Mouse (Mus musculus) liver, postnatal 0 days (tissue): Measurements from ENCODE around the gene Olfml2b. TPM values are rescaled to one million over a fixed set of nuclear protein-coding genes. Genes with fewer than 3 reads are reported as not detected.

Experiments used
- ATAC-seq: fragments of 200-750 bp; cut with Nextera tagmentation; 2 replicates; pipeline ENCODE4 v1.8.0; 2017; ENCODE audit warnings: mild to moderate bottlenecking, moderate library complexity
- DNase-seq: peaks from one replicate; pipeline ENCODE4 v3.0.0-alpha.2; 2016
- H3K27ac ChIP-seq: fragments of 300-500 bp; sonication (generic); 2 replicates; pipeline ENCODE4 v1.5.1; 2014; ENCODE audit warnings: antibody characterized with exemption, moderate library complexity, mild to moderate bottlenecking, low read depth
- H3K27me3 ChIP-seq: fragments of 300-500 bp; sonication (generic); 2 replicates; pipeline ENCODE4 v1.6.1; 2014; ENCODE audit warnings: low read length, control low read depth, mixed read lengths; ENCODE audit not compliant: insufficient read depth
- H3K36me3 ChIP-seq: fragments of 300-500 bp; sonication (generic); replicated peaks from 2 replicates; pipeline ENCODE4 v1.6.1; 2014; ENCODE audit warnings: mild to moderate bottlenecking, control low read depth, low read length, moderate library complexity, mixed read lengths; ENCODE audit not compliant: insufficient read depth
- H3K4me1 ChIP-seq: fragments of 300-500 bp; sonication (generic); 2 replicates; pipeline ENCODE4 v1.6.1; 2014; ENCODE audit warnings: antibody characterized with exemption, mild to moderate bottlenecking, control low read depth; ENCODE audit not compliant: insufficient read depth
- H3K4me2 ChIP-seq: fragments of 300-500 bp; sonication (generic); 2 replicates; pipeline ENCODE4 v1.6.1; 2014; ENCODE audit warnings: low read depth, mild to moderate bottlenecking, low read length, moderate library complexity, mixed read lengths
- H3K4me3 ChIP-seq: fragments of 300-500 bp; sonication (generic); 2 replicates; pipeline ENCODE4 v1.5.1; 2014; ENCODE audit warnings: low read depth, low read length
- H3K9ac ChIP-seq: fragments of 300-500 bp; sonication (generic); replicated peaks from 2 replicates; pipeline ENCODE4 v1.6.1; 2014; ENCODE audit warnings: mild to moderate bottlenecking, moderate library complexity
- H3K9me3 ChIP-seq: fragments of 300-500 bp; sonication (generic); 2 replicates; pipeline ENCODE4 v1.6.1; 2016; ENCODE audit warnings: mild to moderate bottlenecking, control low read depth, low read length, mixed read lengths
- CTCF ChIP-seq: sonication (generic); IDR thresholded peaks from 2 replicates; pipeline ENCODE4 v1.5.1; 2016; ENCODE audit warnings: antibody characterized with exemption, low read depth
- EP300 ChIP-seq: IDR thresholded peaks from 2 replicates; pipeline ENCODE4 v1.6.1; 2016; ENCODE audit warnings: antibody characterized with exemption, low read depth, mild to moderate bottlenecking
- WGBS: fragments of 180-500 bp; shearing (Covaris S2); extraction: QIAGEN DNeasy Blood & Tissue Kit; methylation state at CpG from one replicate; pipeline ENCODE4 v1.1.7; 2014; ENCODE audit not compliant: insufficient replicate concordance; 5-methylcytosine and 5-hydroxymethylcytosine counted together
- polyA plus RNA-seq: library from polyadenylated mRNA; unstranded; fragments of >200 nt; fragmentation: Nextera tagmentation; extraction: Ambion mirVana; gene quantifications from 2 replicates; pipeline ENCODE4 v1.2.1, GENCODE M21; 2015

The Olfml2b gene
- polyA plus RNA-seq, 1 experiment from 2014 or later = 2.9 TPM

DNA sequence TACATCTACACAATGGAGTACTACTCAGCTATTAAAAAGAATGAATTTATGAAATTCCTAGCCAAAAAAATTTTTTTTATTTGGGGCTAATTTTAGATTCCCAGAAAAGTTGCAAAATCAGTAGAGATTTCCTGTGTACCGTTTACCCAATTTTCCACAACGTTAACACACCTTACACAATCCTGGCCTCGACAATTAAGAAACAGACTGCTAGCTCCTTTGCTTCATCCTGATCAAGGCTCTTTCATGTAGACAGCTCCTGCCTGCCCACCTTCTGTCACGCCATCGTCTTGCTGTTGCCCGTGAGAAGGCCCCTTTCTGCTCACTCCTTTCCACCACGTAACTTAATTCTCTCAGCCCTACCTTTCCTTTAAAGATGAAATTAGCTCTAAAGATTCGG lies 45.4 kb downstream of the Olfml2b start:
- no peaks in the 10 kb centered on the region for H3K36me3 ChIP-seq
- no peak overlapping the region for H3K9ac ChIP-seq
- DNase-seq = no peak
- H3K4me2 ChIP-seq = no peak overlapping the region
- TF ChIP-seq EP300 (no peak), CTCF (no peak)
- H3K27ac ChIP-seq = no peak overlapping the region
- H3K27me3 ChIP-seq = no peaks in the 10 kb centered on the region
- 76% methylated on average over 8 of the region's 8 CpGs for WGBS
- H3K9me3 ChIP-seq = no peaks in the 10 kb centered on the region
- no peak overlapping the region for H3K4me3 ChIP-seq
- H3K4me1 ChIP-seq = no peaks in the 10 kb centered on the region
- ATAC-seq = no peak

DNA sequence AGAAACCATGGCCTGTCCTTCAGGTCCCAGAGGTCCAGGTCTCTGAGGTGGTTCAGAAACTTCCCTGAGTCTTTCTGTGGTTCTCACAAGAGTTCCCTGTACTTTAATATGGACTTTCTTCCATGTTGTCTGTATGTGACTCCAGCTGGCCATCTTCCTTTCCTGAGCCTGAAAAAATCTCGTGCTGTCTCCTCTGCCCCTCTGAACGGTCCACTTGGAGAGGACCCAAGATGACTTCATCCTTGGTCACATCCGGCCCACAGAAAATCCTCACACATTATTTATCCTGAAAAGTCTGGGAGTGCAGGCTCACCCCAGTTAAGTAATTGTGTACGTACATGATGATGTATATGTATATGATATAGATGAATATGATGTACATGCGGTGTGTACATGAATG lies 47.0 kb downstream of the Olfml2b start:
- TF ChIP-seq EP300 (no peak), CTCF (no peak)
- H3K27me3 ChIP-seq = no peaks in the 10 kb centered on the region
- no peak overlapping the region for H3K4me3 ChIP-seq
- no peak overlapping the region for H3K27ac ChIP-seq
- H3K36me3 ChIP-seq = no peaks in the 10 kb centered on the region
- DNase-seq (no peak), ATAC-seq (no peak)
- no peaks in the 10 kb centered on the region for H3K4me1 ChIP-seq
- H3K4me2 ChIP-seq = no peak overlapping the region
- no peak overlapping the region for H3K9ac ChIP-seq
- H3K9me3 ChIP-seq = no peaks in the 10 kb centered on the region
- 78% methylated on average over 5 of the region's 5 CpGs for WGBS

DNA sequence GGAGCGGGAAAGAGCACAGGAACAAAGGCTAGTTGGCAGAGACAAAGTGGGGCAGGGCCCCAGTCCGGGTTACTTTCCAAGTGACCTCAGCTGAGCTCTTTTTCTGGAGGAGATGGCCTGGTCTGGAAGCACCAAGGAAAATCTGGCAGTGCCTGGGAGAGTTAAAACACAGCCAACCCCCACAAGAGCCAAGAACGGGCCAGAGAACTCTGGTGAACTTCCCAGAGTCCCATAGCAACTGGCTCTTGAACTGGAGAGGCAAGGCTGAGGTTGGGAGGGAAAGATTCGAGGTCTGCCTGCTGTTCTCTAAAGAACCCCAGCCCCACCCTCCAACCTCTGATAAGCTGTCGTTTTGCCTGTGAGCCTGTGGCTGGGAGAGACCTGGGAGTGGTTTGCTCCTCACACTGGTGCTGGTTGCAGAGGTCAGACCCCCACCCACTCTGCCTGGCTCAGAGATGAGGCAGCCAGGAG lies 50.5 kb downstream of the Olfml2b start:
- ATAC-seq = no peak
- Histone ChIP-seq H3K4me1 (no peaks in the 10 kb centered on the region), H3K27ac (no peak overlapping the region), H3K36me3 (no peaks in the 10 kb centered on the region), H3K27me3 (no peaks in the 10 kb centered on the region), H3K9me3 (no peaks in the 10 kb centered on the region), H3K4me2 (no peak overlapping the region), H3K9ac (no peak overlapping the region), H3K4me3 (no peak overlapping the region)
- 46% methylated on average over 5 of the region's 5 CpGs for WGBS
- no peak for DNase-seq
- no peak for TF ChIP-seq CTCF
- no peak for TF ChIP-seq EP300

DNA sequence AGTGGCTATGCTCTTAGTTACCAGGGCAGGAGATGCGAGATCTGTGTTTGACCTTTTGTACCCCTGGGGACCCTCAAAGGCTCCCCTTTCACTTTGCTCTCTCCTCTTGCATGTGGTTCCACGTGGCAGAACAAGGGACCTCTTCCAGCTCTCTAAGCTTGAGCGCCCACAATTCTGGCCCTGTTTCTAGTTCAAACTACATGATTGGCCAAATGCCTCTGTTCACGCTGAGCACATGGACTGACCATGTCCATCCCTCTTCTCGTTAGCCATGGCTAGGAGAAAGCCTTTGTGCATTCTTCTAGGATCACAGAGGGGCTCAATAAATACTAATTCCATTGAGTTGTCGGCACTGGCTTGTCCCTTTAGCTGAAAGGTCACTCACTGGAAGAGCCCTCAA lies 51.0 kb downstream of the Olfml2b start:
- TF ChIP-seq CTCF (no peak), EP300 (no peak)
- no peak for DNase-seq

DNA sequence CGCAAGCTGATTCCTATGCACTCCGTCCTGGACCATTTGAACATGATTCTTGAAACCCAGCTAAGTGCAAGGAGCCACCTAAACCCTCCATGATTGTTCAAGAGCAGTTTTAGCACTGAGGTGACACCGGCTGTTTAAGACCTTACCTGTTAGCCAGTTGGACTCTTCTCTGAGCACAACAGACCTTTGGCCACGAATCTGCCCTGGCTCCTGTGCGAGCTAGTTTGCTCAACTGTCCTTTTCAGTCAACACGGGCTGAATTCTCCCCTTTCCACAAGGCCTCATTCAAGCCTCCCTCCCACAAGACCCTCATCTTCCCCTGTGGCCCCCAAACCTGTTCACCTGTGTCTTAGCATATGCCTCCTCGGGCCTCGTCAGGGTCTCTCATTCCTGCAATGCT lies 52.7 kb downstream of the Olfml2b start:
- no peak for TF ChIP-seq CTCF
- TF ChIP-seq EP300 = no peak
- WGBS = 80% methylated on average over 8 of the region's 8 CpGs
- ATAC-seq (no peak), DNase-seq (no peak)
- H3K36me3 ChIP-seq = no peaks in the 10 kb centered on the region
- H3K9ac ChIP-seq = no peak overlapping the region
- no peaks in the 10 kb centered on the region for H3K4me1 ChIP-seq
- H3K27ac ChIP-seq = no peak overlapping the region
- no peaks in the 10 kb centered on the region for H3K9me3 ChIP-seq
- no peak overlapping the region for H3K4me2 ChIP-seq
- H3K4me3 ChIP-seq = no peak overlapping the region
- H3K27me3 ChIP-seq = no peaks in the 10 kb centered on the region

More for the DNA sequence above, 51.0 kb downstream of the Olfml2b start:
- Histone ChIP-seq H3K9ac (no peak overlapping the region), H3K4me1 (no peaks in the 10 kb centered on the region), H3K4me2 (no peak overlapping the region), H3K27ac (no peak overlapping the region), H3K27me3 (no peaks in the 10 kb centered on the region), H3K4me3 (no peak overlapping the region), H3K36me3 (no peaks in the 10 kb centered on the region), H3K9me3 (no peaks in the 10 kb centered on the region)
- WGBS = 74% methylated on average over 6 of the region's 6 CpGs
- no peak for ATAC-seq

DNA sequence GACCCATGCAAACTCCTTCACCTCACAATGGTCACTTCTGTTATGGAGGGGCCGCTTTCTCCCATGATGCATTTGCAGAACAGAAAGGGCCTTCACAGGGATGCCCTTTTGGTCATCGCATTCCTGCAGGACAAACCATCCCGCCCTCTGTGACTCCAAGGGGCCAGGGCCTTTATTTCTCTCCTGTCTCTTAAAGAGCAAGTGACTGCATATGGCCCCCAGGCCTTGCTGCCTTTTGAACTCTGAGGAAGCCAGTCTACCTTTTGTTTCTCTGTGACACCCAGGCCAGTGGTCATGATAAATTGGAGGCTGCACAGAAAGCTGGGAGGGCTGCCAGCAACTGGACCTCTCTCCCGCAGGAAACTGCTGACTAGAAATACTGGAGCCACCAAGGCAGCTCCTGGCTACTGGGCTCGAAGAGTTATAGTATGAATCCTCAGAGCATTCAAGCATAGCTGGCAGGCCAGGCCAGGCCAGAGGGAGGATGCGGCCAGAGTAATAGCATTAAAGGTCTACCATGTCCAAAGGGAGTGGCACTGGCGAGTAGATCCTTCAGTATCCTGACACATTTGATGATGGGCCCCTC lies 53.5 kb downstream of the Olfml2b start:
- TF ChIP-seq CTCF (no peak), EP300 (no peak)
- no peak overlapping the region for H3K4me3 ChIP-seq
- no peaks in the 10 kb centered on the region for H3K36me3 ChIP-seq
- WGBS = 88% methylated on average over 7 of the region's 7 CpGs
- no peak overlapping the region for H3K27ac ChIP-seq
- H3K9me3 ChIP-seq = no peaks in the 10 kb centered on the region
- no peak overlapping the region for H3K4me2 ChIP-seq
- no peaks in the 10 kb centered on the region for H3K4me1 ChIP-seq
- no peaks in the 10 kb centered on the region for H3K27me3 ChIP-seq
- ATAC-seq (no peak), DNase-seq (no peak)
- H3K9ac ChIP-seq = no peak overlapping the region

DNA sequence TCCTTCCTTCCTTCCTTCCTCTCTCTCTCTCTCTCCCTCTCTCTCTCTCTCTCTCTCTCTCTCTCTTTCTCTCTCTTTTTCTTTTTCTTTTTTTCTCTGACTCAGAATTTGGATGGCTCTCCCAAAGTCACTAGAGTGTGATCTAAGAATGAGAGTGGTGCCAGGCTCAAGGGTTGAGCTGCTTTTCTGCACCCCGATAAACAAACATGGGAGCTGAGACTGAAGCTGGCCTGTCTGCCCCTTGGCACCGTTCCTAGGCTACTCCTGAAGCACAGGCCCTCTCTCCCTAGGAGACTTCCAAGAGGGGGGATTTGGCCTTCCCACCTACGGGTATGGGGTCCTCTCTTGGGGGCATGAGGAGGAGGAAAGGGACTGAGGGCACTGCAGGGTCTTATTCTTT lies 54.4 kb downstream of the Olfml2b start:
- Histone ChIP-seq H3K36me3 (no peaks in the 10 kb centered on the region), H3K4me2 (no peak overlapping the region), H3K4me3 (no peak overlapping the region), H3K27ac (no peak overlapping the region), H3K27me3 (no peaks in the 10 kb centered on the region), H3K4me1 (no peaks in the 10 kb centered on the region), H3K9me3 (no peaks in the 10 kb centered on the region), H3K9ac (no peak overlapping the region)
- WGBS = 78% methylated on average over 3 of the region's 3 CpGs
- ATAC-seq = no peak
- no peak for DNase-seq
- TF ChIP-seq EP300 = no peak
- no peak for TF ChIP-seq CTCF
